Mouse (Mus musculus): ENCODE measurements around the gene Stum.
"Not testable (repeated sequence)": the region's sequence is repeated elsewhere in the genome, so short reads cannot be mapped to it uniquely, and the experiment has no call there.

Gene Stum

DNA sequence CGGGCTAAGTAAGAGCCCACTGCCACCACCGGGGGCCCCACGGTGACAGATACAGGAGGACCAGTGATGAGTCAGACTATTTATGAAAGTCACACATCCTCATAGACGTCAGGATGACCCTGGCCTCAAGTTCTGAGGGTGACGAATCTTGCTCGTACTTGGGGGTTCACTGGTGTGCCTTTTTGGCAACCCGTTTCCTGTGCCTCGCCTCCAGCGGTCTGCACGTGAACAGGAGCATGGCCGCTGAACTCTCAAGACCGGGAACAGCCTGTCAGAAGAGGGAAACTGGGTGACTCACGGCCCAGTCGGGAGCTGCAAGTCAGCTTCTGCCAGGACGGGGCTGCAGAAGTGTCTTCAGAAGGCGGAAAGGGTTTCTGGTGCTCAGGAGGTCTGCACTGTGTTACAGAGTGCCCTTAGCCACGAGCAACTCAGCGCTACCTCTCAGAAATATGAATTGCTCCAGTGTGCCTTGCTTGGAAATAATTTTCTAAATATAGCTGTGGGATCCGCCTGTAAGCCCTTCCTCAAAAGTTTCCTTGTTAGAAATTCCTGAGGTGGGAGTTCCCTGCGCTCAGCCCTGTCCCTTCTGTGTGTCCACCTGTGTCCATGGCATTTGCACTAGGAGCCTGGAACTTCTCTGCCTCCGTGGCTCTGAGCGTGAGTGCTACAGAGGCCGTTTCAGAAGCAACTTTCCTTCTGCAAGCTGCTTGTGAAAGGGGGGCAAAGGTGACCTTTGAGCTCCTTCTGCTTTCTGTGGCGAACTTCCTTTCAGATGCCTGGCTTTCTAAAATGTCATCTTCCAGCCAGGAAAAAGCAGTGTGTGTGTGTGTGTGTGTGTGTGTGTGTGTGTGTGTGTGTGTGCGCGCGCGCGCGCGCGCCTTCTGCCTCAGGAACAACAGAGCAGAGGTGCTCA is 79.4 kb downstream of the Stum start:
- DNase-seq, result no peak

DNA sequence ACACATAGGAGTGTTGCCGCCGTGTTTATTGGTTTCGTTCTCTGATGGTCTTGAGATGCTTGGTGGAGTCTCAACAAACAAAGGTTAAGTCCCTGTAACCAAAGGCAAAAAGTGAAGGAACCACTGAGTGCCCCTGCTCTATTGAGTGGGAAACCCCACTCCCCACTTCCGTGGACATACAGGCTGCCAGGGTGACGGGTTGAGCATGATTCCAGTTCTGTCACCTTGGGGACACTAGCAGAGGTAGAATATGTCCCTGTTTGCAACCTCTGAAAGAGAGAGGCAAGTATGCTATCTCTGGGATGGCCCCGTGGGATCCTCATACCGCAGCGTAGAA is 80.0 kb downstream of the Stum start:
- DNase-seq, result no peak

DNA sequence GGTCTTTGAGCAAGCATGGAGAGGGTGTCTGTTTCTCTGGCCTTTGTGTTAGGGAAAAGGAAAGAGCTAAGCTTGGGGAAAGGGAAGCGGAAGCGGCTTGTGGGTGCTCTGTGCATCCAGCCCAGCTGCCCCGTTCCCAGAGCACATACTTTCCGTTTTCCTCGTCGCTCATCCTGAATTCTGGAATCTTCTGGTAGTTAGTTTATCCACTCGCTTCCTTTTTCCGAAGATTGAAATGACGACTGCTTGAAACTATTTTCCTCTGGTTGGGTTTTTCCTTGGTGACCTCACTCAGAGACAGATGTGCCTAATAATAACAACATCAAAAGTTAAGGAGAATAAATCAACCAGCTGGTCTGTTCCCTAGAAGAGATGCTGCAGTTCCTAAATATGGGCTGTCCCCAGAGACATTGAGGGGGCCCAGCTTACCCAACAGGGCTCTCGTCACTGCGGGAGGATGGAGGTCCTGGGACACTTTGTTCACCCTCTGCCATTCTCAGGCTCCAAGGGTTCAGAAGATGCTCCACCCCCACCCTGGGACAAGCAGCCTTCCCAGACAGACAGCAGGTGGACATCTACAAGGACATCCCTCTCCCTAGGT is 80.7 kb downstream of the Stum start:
- DNase-seq, result no peak

DNA sequence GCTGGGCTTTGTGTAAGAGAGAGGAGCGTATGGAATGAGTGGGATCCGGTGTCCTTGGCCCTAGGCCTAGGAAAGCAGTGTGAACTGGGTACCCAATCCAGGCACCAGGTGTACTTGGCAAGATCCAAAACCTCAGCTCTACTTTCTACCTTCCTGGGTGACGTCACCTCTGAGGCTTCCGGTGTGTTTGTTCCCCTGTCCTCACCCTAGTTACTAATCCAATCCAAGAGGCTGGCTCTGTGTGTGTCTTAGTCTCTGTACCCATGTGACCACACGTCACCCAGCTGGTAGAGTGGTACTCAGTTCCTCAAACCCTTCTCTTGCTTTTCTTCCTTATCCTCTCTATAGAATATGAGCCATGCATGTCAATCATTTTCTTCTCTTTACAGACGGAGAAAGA is 81.6 kb downstream of the Stum start:
- DNase-seq, result no peak

DNA sequence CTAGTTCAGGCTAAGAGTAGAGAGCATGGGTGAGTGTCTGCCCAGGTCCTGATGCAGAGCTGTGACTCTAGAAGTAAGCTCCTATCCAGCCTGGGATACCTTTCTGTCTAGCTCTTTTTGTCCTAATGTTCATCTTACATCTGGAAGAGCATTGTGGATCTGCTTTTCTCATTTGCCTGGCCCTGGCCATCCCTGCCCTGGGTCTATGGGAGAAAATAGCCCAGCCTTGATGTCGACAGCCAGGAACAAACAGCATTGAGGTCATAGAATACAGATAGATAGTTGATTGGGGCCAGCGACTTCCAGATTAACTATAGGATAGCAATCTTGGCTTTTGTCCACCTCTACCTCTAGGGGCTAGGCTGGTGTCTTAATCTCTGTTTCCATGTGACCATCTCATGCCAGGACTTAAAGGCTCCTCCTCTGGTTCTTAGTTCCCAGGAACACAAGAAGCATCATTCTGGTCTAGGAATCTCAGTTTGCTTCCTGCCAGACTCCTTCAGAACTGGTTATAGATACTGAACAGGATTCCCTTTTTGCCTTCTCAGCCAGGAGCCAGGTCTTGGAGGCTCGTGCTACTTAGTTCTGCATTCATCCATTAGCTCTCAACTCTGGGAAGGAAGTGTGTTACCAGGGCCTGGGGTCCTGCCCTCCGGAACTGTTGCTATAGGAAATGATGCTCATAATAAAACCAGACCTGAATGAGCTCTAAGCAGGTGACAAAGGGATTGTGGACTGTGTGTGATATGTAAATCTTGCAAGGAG is 82.4 kb downstream of the Stum start:
- DNase-seq, result no peak

DNA sequence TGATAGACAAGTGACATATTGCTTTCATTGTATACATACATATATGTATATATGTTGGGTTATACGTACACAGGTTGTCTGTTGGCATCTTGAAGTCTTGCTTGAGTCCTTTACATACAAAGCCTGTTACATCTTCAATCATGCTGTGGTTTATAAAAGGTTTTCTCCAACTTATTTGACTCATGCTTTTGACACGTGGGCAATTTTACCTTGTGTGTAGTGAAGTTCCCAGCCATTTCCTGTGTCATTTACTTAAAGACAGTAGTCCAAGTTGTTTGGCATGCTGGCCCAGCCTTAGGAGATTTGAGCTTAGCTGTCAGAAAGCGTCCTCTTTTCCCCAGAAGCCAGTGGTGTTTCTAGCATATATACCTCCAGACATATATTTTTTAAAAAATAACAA is 84.9 kb downstream of the Stum start:
- DNase-seq, result no peak

DNA sequence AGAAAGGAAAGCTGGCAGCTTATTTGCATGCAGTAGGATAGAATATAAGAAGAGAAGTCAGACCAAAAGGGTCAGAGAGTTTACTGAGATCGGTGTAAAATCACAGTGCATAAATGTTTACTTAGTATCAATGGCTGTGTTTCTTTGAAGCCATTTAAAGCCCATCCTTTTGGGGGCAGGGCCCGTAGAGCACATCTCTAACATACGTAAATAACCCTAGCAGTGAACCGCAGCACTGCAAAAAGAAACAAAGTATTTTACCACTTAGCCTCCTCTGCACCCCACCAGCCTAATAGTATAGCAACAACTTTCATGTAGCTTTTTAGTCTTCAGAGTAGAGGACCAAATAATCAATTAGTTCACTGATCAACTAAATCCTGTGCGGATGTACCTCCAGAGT is 85.6 kb downstream of the Stum start:
- no peak for DNase-seq

DNA sequence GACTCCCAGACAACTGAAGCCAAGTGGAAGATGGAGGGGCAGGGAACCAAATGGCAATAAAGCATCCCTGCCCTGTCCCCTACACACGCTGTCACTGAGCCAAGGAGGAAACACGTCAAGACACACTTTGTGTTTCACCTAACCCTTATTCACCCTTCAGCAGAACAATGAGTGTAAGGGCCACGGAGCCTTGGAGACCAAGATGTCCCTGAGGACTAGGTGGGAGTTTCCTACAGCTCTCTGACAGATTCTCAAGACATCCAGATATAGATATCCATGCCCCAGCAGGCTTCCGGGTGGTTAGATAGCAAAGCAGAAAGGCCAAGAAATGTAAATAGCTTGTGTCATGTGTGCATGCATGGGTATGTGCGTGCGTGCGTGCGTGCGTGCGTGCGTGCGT is 89.4 kb downstream of the Stum start:
- DNase-seq, result no peak

DNA sequence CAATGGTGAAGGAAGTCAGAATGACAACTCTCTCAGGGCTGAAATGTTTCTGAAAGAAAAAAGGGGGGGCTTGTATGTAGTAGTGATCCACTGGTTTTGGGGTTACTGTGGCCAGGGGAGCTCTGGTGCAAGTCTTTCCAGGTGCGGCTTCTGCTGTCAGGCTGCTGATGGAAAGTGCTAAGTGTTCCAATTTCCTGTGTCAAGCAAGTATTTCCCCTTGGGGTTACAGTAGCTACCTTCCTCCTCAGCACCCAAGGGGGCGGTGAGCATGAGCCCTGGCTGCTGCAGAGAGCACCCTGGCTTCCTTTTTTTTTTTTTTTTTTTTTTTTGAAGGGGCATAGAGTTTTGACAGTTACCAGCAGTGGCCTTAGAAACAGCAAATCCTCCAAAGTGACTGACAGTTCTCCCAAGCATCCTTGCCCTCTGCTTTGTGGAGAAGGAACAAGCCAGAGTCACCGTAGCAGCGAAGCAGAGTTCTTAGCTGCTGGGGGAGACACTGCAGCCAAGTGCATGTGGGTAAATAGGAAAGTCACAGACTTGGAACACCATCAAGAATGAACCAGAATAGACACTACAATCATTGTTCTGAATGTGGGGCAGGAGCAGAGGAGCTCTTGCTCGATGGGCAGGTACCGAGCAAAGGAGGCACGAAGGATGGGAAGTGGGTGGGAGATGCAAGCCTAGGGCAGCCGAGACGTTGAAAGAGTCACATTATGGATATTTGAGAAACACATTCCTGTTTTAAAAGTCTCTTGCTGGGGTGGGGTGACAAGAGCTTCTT is 90.1 kb downstream of the Stum start:
- DNase-seq, result no peak

DNA sequence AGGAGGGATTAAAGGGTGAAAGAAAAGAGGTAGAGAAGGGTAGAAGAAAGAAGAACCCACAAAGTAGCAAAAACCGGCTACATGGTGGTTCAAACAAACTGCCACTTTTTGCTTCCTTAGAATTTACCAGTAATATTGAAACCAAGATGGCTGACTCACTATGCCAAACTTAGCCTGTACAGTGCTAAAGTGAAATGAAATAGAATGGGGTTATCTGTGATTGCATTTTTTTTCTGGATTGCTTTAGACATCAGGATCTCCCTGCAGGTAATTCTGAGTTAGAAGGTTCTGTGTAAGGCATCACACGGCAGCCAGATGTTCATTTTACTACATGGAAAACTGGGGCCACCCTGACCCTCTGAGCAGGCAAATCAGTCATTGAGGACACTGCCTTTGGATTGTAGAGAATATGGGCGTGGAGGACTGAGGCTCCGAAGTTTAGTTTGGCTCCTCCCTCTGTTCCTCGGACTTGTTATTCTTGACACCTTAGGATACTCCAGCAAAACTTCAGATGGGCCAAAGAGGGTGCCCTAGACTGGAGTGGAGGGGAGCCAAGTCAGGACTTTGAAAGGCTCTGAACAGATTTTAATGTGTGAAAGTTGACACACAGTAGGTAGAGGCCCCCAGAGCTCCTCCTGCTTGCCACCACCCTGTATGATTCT is 91.0 kb downstream of the Stum start:
- DNase-seq, result no peak

DNA sequence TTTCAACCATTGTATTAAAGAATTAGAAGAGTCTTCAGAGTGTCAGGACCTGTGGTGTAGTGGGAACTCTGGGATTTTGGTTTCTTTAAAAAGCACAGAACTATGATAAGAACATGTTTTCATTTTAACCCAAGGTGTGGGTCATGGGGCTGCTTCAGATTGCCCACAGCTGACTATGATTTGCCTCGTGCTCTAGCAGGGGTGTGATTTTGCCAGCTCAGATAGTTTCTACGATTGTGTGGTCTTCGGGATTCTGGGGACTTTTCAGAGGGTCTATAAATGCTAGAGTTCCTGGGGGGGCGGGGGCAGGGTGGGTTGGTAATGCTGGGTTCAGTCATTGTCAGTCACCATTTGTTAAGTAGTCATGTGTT is 91.7 kb downstream of the Stum start:
- DNase-seq, result no peak

DNA sequence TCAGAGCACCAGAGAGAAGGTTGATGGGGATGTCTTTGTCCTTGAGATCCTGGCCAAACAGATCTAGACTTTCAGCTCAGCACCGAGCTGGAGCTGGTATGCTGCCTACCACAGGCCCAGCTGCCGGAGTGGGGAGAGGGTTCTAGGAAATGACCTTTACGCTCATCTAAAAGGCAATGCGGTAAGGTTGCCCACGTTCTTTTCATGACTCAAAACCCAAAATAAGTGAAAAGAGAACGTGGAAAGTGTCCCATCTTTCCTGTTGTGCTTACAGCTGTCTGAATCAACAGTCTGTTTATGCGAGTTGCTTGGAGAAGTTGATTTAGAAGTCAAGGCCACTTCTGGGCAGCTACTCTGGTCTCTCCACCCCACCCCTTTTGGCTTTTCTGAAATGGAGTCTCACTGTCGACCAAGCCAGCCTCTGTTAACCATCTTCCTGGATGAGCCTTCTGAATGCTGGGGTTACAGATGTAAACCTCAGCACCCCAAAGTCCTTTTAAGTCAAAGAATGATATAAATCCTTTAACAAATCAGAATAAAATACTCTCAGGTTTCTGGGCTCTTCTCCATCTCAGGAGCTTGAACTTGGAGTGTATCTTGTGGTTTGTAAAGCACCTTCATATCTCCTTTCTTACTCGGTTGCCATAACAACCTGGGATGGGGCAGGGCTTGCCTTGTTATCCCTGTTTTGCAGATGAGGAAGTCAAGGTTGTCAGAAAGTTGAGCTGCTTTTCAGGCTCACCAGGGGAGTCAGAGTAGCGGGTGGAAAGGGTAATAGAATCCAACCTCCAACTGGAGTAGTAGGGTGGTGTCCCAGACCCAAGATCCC is 92.3 kb downstream of the Stum start:
- no peak for DNase-seq

DNA sequence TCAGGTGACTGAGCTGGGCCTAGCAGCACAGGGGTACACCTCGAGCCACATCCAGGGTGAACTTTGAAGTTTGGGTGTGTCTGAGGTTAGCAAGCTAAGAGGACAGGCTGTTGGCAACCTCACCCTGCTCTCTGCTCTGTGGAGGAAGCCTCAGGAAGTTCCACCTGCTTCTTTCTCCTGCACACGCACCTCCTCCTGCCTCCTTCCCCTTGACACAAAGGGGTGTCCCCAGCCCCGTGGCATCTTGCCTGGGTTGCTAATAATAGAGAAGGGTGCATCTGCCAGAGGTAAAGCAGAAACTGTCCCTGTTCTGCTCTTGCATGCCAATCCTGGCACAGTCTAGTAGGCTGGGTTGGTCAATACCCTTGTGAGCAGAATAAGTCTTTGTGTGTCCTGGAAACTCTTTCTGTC is 93.0 kb downstream of the Stum start:
- peak; percentile 32 to 54 for DNase-seq

DNA sequence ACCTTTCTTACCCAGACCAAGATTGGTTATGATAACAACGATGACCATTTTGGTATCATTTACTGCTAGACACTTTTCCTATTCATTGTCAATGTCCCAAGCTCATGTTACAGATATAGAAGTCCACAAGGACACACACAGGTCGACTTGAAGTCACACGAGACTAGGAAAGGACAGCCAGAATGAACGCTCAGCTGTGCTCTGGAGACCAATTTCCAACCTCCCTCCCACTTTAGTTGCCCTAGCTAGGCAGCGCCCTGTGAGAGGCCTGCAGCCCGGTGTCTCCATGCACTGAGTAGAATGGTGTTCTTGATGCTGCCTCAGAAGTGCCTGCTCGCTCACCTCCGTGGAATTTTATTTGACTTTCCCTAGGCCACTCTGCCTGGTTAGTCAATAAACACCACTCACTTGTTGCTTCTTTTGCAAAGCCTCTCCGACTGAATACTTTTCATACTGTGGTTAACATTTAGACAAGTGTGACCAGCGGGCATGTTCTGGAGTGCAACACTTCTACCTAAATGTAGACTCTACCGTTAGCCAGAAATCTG is 94.0 kb downstream of the Stum start:
- not testable (repeated sequence) for DNase-seq

DNA sequence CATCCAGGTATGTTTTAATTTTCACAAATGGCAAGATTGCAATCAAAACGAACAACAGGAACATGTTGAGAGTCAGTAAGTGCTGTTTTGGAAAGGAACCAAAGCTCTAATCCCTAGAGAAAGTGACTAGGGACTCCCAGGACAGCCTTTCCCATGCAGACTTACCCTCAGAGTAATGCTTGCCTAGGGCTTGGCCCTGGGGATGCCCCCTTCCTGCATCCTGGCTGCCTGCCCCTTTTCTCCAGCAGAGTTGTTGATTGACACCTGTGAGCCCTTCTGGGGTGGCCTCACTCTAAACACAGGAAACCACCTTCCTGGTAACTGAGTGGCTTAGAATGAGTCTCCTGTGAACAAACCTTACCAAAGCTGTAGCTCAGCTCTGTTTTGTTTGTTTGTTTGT is 94.8 kb downstream of the Stum start:
- DNase-seq, result no peak

DNA sequence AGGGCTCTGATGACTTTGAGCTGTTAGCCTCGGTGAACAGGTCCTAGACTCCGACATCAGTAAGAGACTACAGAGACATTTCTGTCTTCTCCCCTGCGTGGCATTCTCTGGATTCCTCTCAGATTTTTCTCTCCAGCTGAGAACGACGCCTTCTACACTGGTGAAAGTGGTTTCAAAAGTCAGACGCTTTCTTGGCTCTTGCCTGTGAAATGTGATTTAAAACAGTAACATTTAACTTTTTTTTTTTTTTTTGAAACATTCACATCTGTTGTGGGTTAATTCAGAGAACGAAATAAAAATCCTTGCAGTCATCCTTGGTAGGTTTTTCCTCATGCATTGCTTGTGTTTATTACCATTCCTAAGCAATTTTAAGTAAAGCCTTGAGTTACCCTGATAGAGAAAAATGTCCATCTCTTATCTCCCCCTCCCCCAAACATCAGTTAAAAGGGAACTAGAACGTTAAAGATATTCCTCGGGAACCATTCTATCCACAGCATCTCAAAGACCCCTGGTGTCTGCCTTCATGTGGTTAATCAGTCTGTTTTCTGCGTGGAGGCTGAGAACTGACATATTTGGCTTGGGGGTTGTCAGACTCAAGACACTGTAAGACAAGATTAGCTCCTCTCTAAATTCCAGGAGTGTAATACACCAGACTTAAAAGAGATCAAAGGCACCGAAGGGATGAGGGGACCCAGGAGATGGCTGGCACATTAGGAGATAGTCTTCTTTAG is 95.4 kb downstream of the Stum start:
- DNase-seq, result no peak

DNA sequence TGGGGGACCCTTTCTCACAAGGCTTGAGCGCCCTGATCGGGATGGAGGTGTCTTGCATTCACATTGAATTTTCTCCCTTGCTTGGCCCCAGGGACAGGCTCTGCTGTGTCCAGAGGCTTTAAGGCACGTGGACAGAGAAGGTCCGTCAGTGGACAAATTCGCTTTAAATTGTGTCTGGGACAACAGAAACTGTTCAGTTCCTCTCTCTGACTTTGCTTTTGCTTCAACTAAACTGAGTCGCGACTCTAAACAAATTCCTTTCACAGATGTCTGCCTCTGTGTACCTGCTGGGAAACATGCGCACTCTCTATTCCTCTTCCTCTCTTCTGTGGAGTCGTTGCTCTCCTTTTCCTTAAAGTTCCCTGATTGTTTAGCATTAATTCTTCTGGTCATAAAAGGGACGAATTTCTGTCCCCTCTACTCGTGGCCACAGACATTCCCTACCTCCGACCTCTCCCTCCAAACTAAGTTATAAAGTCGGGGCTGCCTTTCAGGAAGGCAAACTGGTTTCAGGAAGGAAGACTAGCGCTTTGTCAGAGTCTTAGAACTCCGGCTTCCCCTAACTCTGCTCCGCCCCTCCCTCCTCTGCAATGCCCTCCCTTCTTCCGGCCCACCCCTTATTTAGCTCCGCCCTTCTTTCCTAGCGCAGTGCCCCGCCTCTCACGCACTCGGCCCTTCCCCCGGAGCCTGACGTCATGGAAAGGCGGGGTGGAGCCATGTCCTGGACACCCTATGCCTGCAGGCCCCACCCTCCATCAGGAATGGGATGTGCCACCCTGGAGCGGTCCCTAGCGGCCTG is 96.2 kb downstream of the Stum start:
- peak; percentile 96 to 98 for DNase-seq

DNA sequence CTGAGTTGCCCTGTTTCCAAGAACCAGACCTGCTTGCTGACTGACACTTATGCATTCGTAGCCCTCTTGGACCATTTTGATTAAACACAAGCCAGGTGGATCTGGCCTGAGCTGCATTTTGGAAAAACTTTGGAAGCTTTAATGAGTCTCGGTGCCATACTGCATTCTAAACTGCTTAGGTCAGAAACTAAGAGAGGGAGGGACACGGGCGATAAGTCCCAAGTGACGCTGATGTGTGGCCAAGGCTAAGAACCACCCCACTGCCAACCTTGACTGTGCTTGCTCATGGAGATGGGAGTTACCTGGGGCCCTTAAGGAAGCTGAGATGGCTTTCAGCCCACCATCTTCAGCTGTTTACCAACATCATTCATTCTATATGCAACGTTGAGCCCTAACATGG is 98.0 kb downstream of the Stum start:
- DNase-seq, result no peak

DNA sequence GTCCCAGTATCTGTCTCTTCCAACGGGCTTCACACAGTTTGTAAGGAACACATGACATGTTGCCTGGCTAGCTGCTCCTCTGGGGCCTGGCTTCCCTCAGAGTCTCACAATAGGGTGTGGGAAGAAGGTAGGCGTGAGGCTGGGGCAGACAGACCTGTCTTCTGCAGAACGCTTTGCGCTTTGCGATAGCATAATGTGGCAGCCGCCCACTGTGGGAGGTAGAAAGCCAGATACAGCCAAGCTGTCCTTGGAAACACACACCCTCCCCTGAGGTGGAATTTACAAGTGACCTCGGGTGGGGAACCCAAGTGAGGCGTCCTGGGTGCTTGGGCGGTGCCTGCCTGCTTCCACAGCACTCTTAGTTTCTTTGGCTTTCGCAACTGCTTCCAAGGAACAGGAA is 98.8 kb downstream of the Stum start:
- no peak for DNase-seq

DNA sequence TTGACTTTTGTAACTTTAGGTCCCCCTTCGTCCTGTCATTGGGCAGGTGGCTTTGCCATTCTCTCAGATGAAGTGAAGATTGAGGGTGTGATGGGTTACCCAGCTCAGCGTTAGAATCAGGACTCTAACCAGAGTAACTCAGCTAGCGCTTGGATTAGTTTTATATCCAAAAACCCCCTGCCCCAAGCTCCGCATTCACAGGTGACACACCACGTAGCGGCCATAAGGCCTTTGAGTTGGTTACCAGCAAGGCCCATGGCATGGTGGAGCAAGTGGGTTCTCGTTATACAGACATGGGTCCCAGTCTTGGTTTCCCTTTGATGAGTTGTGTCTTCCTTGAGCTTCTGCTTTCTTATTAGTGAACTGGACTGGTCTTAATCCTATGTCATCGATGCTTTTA is 99.4 kb downstream of the Stum start:
- no peak for DNase-seq

All from cerebellum, postnatal 36 days (tissue).